Mouse (Mus musculus) midbrain, postnatal 0 days (tissue): ENCODE measurements at regions not wholly inside any gene's neighbourhood (a gene's known extent, or its start where the extent isn't known, plus 50 kb on each side); places are given as distances from the start of the nearest gene placed in this dataset.

ENCODE experiments used
- ATAC-seq: fragments of 200-750 bp; cut with Nextera tagmentation; 2 replicates; pipeline ENCODE4 v1.8.0; 2017; ENCODE audit warnings: moderate number of reproducible peaks, mild to moderate bottlenecking, moderate TSS enrichment, moderate library complexity; ENCODE audit not compliant: low FRiP score
- DNase-seq: peaks from one replicate; pipeline ENCODE4 v3.0.0-alpha.2; 2015; ENCODE audit warnings: low spot score
- H3K27ac ChIP-seq: fragments of 300-500 bp; sonication (generic); 2 replicates; pipeline ENCODE4 v1.5.1; 2014; ENCODE audit warnings: low read depth, mild to moderate bottlenecking, low read length, mixed read lengths
- H3K27me3 ChIP-seq: fragments of 300-500 bp; sonication (generic); 2 replicates; pipeline ENCODE4 v1.6.1; 2014; ENCODE audit warnings: low read length, control low read depth, mixed read lengths; ENCODE audit not compliant: insufficient read depth
- H3K36me3 ChIP-seq: fragments of 300-500 bp; sonication (generic); 2 replicates; pipeline ENCODE4 v1.6.1; 2014; ENCODE audit warnings: low read length, control low read depth, mixed read lengths; ENCODE audit not compliant: insufficient read depth
- H3K4me1 ChIP-seq: fragments of 300-500 bp; sonication (generic); 2 replicates; pipeline ENCODE4 v1.6.1; 2014; ENCODE audit warnings: mild to moderate bottlenecking, control low read depth, antibody characterized with exemption, low read length, mixed read lengths; ENCODE audit not compliant: insufficient read depth
- H3K4me2 ChIP-seq: fragments of 300-500 bp; sonication (generic); 2 replicates; pipeline ENCODE4 v1.6.1; 2014; ENCODE audit warnings: low read depth, mild to moderate bottlenecking, low read length, mixed read lengths; ENCODE audit not compliant: poor library complexity, severe bottlenecking
- H3K4me3 ChIP-seq: fragments of 300-500 bp; sonication (generic); 2 replicates; pipeline ENCODE4 v1.5.1; 2014; ENCODE audit warnings: low read depth, mild to moderate bottlenecking, low read length, moderate library complexity
- H3K9ac ChIP-seq: fragments of 300-500 bp; sonication (generic); replicated peaks from 2 replicates; pipeline ENCODE4 v1.6.1; 2014; ENCODE audit warnings: mild to moderate bottlenecking, low read length, moderate library complexity, mixed read lengths; ENCODE audit not compliant: poor library complexity, severe bottlenecking
- H3K9me3 ChIP-seq: fragments of 300-500 bp; sonication (generic); 2 replicates; pipeline ENCODE4 v1.6.1; 2016; ENCODE audit warnings: low read length, control low read depth
- CTCF ChIP-seq: IDR thresholded peaks from 2 replicates; pipeline ENCODE4 v1.5.1; 2016; ENCODE audit warnings: antibody characterized with exemption, mild to moderate bottlenecking
- WGBS: fragments of 180-500 bp; shearing (Covaris S2); extraction: QIAGEN DNeasy Blood & Tissue Kit; methylation state at CpG from one replicate; pipeline ENCODE4 v1.1.7; 2014; 5-methylcytosine and 5-hydroxymethylcytosine counted together

DNA sequence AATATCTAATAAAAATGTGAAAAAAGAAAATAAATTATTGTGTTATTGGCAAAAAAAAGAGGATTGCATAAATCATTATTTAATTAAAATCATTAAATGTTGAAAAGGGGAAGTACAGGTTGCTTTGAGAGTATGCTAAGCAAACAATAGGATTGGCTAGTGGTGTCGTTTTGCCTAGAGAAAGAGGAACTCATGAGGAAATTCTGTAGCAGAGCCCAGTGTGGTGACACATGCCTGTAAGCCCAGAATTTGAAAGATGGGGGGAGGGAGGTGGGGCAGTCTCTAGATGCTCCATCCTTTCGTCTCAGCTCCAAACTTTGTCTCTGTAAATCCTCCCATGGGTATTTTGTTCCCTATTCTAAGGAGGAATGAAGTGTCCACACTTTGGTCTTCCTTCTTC, 388.3 kb downstream of the Rpl36a-ps1 start:
- ATAC-seq = no peak
- 53% methylated on average over 2 of the region's 2 CpGs for WGBS
- no peaks in the 10 kb centered on the region for H3K36me3 ChIP-seq
- DNase-seq = no peak
- no peak overlapping the region for H3K27ac ChIP-seq
- H3K4me1 ChIP-seq = no peaks in the 10 kb centered on the region
- H3K27me3 ChIP-seq = no peaks in the 10 kb centered on the region
- no peak overlapping the region for H3K4me2 ChIP-seq
- no peak overlapping the region for H3K4me3 ChIP-seq
- H3K9me3 ChIP-seq = no peaks in the 10 kb centered on the region
- TF ChIP-seq CTCF = no peak
- no peak overlapping the region for H3K9ac ChIP-seq

DNA sequence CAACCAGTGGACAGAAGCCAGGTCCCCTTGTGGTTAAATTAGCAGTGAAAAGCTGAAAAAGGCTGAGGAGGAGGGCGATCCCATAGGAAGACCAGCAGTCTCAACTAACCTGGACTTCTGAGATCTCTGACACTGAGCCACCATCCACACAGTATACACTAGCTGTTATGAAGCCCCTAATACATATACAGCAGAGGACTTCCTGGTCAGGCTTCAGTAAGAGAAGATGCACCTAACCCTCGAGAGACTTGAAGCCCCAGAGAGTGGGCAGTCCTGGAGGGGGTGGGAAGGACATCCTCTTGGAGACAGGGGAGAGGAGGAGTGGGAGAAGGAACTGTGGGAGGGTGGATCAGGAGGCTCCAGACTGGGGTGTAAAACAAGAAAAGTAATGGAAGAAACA, 397.9 kb downstream of the Rpl36a-ps1 start:
- no peak overlapping the region for H3K27ac ChIP-seq
- no peaks in the 10 kb centered on the region for H3K4me1 ChIP-seq
- ATAC-seq (no peak), DNase-seq (no peak)
- 91% methylated on average over 2 of the region's 2 CpGs for WGBS
- no peaks in the 10 kb centered on the region for H3K9me3 ChIP-seq
- no peak for TF ChIP-seq CTCF
- no peaks in the 10 kb centered on the region for H3K36me3 ChIP-seq
- no peak overlapping the region for H3K9ac ChIP-seq
- no peak overlapping the region for H3K4me3 ChIP-seq
- H3K4me2 ChIP-seq = no peak overlapping the region
- no peaks in the 10 kb centered on the region for H3K27me3 ChIP-seq

DNA sequence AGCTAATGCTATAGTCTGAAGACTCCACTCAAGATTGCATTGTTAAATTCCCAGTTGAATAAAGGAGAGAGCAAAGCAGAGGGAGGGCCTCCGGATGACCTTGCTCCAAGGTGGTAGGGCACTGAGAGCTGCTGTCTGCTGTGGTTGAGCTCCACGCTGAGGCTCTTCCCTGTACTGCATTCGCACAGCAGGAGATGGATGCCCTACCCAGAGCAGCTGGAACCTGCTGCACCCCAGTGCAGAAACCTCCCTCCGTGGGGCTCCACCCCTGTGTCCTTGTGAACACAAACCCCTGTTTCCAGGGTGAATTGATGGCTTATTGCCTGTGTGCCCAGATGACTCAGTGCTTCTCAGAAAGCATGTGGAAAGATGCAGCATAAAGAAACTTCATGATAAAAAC, 404.3 kb downstream of the Rpl36a-ps1 start:
- Histone ChIP-seq H3K27me3 (no peaks in the 10 kb centered on the region), H3K27ac (no peak overlapping the region), H3K9ac (no peak overlapping the region), H3K36me3 (no peaks in the 10 kb centered on the region), H3K4me1 (no peaks in the 10 kb centered on the region), H3K4me2 (no peak overlapping the region), H3K9me3 (no peaks in the 10 kb centered on the region), H3K4me3 (no peak overlapping the region)
- DNase-seq = peak; percentile 47
- 11% methylated on average over 4 of the region's 4 CpGs for WGBS
- TF ChIP-seq CTCF = peak; percentile 60
- ATAC-seq = no peak

DNA sequence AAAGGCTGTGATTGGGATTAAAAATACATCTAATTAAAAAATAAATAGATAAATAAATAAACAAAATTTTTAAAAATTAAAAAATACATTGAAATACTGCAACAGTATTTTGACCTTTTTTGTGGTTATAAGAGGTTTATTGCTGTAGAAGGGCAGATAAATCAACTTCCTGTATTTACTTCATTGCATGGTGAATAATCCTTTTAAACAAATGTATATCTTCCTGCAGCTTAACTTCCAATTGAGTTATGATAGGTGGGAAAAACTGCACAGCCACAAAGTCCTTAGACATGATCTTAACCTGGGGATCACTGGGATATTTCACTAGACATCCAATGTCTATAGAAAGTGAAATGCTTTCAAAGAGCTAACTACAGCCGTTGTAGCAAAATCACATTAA, 402.1 kb upstream of the Dach1 start:
- Histone ChIP-seq H3K4me2 (no peak overlapping the region), H3K27me3 (no peaks in the 10 kb centered on the region), H3K9me3 (no peaks in the 10 kb centered on the region), H3K4me1 (no peaks in the 10 kb centered on the region), H3K36me3 (no peaks in the 10 kb centered on the region), H3K9ac (no peak overlapping the region), H3K4me3 (no peak overlapping the region), H3K27ac (no peak overlapping the region)
- no peak for TF ChIP-seq CTCF
- WGBS = 90% methylated on average over 1 of the region's 1 CpGs
- ATAC-seq (no peak), DNase-seq (no peak)

GRCm38 (mm10) chr14:98562002-98562401, 392.4 kb upstream of the Dach1 start:
- Histone ChIP-seq H3K27ac (no peak overlapping the region), H3K27me3 (no peaks in the 10 kb centered on the region), H3K4me1 (no peaks in the 10 kb centered on the region), H3K4me3 (no peak overlapping the region), H3K4me2 (no peak overlapping the region), H3K9me3 (no peaks in the 10 kb centered on the region), H3K9ac (no peak overlapping the region), H3K36me3 (no peaks in the 10 kb centered on the region)
- no peak for TF ChIP-seq CTCF
- ATAC-seq (no peak), DNase-seq (no peak)

DNA sequence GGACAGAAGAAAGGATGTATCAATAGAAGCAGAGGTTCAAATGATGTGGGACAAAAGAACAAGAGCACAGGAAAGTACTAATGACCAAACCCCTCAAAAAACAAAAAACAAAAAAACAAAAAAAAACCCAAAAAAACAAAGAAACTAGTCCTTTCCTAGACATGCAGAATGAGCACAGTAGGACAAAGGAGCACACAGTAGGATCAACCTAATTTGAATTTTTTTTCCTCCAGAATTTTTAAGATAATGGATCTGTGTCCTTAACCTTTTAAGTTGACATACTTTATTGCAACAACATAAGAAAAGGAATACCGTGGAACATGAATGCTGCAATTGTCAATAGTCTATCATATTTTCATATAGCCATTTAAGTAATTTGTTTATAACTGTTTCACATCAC, 370.2 kb upstream of the Dach1 start:
- 96% methylated on average over 1 of the region's 1 CpGs for WGBS
- ATAC-seq (no peak), DNase-seq (no peak)
- Histone ChIP-seq H3K9me3 (no peaks in the 10 kb centered on the region), H3K4me2 (no peak overlapping the region), H3K9ac (no peak overlapping the region), H3K27ac (no peak overlapping the region), H3K27me3 (no peaks in the 10 kb centered on the region), H3K4me3 (no peak overlapping the region), H3K36me3 (no peaks in the 10 kb centered on the region), H3K4me1 (no peaks in the 10 kb centered on the region)
- no peak for TF ChIP-seq CTCF

DNA sequence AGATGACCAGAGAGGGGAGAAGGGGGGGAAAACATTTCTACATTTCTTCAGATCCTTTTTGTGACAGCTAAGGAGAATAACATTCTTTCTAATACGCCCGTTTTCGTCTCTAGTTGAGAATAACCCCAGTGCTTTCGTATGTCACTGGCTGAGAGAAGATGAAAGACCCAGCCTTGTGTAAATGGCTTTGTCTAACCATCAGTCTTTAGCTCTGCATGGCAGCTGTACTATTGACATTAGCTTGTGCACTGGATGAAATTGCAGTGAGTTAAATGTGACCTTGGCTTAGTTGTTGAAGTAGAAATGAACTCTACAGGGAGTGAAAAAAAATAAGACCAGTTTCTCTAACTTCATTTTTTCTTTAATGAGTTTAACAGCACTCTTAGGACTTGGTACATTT, 368.7 kb upstream of the Dach1 start:
- Histone ChIP-seq H3K9ac (no peak overlapping the region), H3K4me2 (no peak overlapping the region), H3K27me3 (no peaks in the 10 kb centered on the region), H3K27ac (no peak overlapping the region), H3K4me1 (no peaks in the 10 kb centered on the region), H3K4me3 (no peak overlapping the region), H3K9me3 (no peaks in the 10 kb centered on the region), H3K36me3 (no peaks in the 10 kb centered on the region)
- peak; percentile 12 for DNase-seq
- ATAC-seq = no peak
- no peak for TF ChIP-seq CTCF
- 25% methylated on average over 4 of the region's 4 CpGs for WGBS
